Mouse (Mus musculus): ENCODE results near the gene Slc32a1. TPM values are rescaled to one million over a fixed set of nuclear protein-coding genes. Genes with fewer than 3 reads are reported as not detected.

Slc32a1 gene
- not detected for polyA plus RNA-seq (2017; shearing (Covaris generic))

DNA sequence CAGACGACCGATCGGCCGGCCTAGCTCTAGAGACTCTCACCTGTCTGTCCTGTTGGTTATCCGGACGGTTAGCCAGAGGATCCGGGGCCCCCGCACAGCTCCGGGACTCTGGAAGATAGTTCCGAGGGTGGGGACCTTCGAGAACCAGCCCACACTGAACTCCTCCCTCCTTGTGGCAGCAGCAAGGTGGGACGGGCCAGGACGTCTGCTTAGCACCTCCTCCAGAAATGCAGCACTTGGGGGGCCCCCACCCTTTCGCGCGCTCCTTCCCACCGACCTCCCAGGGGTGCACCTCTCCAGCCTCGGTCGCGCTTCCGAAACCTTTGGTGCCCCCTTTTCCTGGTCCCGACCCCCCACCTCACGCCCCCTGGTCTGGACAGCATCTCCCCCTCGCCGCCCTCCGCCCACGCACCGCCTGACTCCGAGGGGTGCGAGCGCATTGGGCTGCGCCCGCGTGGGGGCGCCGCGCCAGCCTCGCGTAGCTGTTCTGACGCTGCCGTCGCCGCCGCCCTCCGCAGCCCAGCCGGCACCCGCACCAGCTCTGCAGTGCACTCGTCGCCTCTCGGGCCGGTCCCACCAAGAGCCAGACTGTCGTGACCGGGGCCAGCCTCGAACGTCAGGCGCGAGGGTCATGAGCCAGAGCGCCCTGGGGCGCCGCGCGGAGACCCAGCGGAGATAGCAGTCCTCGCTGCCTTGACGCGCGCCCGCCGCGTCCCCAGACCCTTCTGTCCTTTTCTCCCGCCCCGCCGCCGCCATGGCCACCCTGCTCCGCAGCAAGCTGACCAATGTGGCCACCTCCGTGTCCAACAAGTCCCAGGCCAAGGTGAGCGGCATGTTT is at the start of gene Slc32a1:
Gene Slc32a1 (plus strand): TSS at position 280 of the 838 bp plus-strand sequence.

GRCm38 (mm10) chr2:158624718-158625222 is 14.2 kb downstream of the Slc32a1 start, which contains the start of gene Actr5:
Gene Actr5 (plus strand): TSS chr2:158624888.

GRCm38 (mm10) chr2:158665098-158665497 is 54.5 kb downstream of the Slc32a1 start, which contains the start of gene Ppp1r16b:
Gene Ppp1r16b (plus strand): TSS chr2:158665398.

Other genes starting within 250 kb of the Slc32a1 start
- gene Snhg11, start 235.1 kb upstream of the Slc32a1 start, polyA plus RNA-seq (2017; shearing (Covaris generic)), result not detected
- gene Ralgapb, start 200.9 kb upstream of the Slc32a1 start, polyA plus RNA-seq (2017; shearing (Covaris generic)), result 40.3 TPM
- gene Adig, start 108.2 kb upstream of the Slc32a1 start, polyA plus RNA-seq (2017; shearing (Covaris generic)), result not detected
- not detected for gene Arhgap40, start 98.0 kb upstream of the Slc32a1 start, polyA plus RNA-seq (2017; shearing (Covaris generic))
- 47.9 TPM for gene Actr5, start 14.1 kb downstream of the Slc32a1 start, polyA plus RNA-seq (2017; shearing (Covaris generic))
- 49.3 TPM for gene Ppp1r16b, start 54.6 kb downstream of the Slc32a1 start, polyA plus RNA-seq (2017; shearing (Covaris generic))
- 0.43 TPM for gene Fam83d, start 157.3 kb downstream of the Slc32a1 start, polyA plus RNA-seq (2017; shearing (Covaris generic))
- gene Dhx35, start 184.0 kb downstream of the Slc32a1 start, polyA plus RNA-seq (2017; shearing (Covaris generic)), result 15.1 TPM

Measured in CD4-positive, CD25-positive, alpha-beta regulatory T cell (primary cell).